Mouse (Mus musculus) erythroblast, embryonic 14.5 days (primary cell): ENCODE results near the gene Fam114a1. TPM values are rescaled to one million over a fixed set of nuclear protein-coding genes. Genes with fewer than 3 reads are reported as not detected.

Experiments used
- H3K27me3 ChIP-seq: 2 replicates; pipeline ENCODE4 v1.6.1; 2012; ENCODE audit warnings: inconsistent platforms; ENCODE audit not compliant: control insufficient read depth
- H3K36me3 ChIP-seq: 2 replicates; pipeline ENCODE4 v1.6.1; 2012; ENCODE audit warnings: mild to moderate bottlenecking, inconsistent platforms; ENCODE audit not compliant: control insufficient read depth
- H3K4me1 ChIP-seq: 2 replicates; pipeline ENCODE4 v1.6.1; 2012; ENCODE audit warnings: inconsistent platforms; ENCODE audit not compliant: control insufficient read depth
- H3K4me3 ChIP-seq: replicated peaks from 2 replicates; pipeline ENCODE3; 2012; ENCODE audit warnings: moderate library complexity, mild to moderate bottlenecking, inconsistent platforms
- H3K9me3 ChIP-seq: 2 replicates; pipeline ENCODE4 v1.6.1; 2012; ENCODE audit warnings: low read length, inconsistent platforms, mixed read lengths; ENCODE audit not compliant: control insufficient read depth
- GATA1 ChIP-seq: IDR thresholded peaks from 2 replicates; pipeline ENCODE4 v1.6.1; 2012; ENCODE audit warnings: low read length, inconsistent platforms, mixed read lengths
- TAL1 ChIP-seq: IDR thresholded peaks from 3 replicates; pipeline ENCODE4 v1.6.1; 2012; ENCODE audit warnings: low read length, inconsistent platforms, mixed read lengths
- polyA plus RNA-seq: library from polyadenylated mRNA; stranded (reverse); fragments of >175 nt; gene quantifications from 2 replicates; pipeline ENCODE4 v1.2.3, GENCODE M21; 2012

Fam114a1 gene
- polyA plus RNA-seq = not detected in 2 replicates

DNA sequence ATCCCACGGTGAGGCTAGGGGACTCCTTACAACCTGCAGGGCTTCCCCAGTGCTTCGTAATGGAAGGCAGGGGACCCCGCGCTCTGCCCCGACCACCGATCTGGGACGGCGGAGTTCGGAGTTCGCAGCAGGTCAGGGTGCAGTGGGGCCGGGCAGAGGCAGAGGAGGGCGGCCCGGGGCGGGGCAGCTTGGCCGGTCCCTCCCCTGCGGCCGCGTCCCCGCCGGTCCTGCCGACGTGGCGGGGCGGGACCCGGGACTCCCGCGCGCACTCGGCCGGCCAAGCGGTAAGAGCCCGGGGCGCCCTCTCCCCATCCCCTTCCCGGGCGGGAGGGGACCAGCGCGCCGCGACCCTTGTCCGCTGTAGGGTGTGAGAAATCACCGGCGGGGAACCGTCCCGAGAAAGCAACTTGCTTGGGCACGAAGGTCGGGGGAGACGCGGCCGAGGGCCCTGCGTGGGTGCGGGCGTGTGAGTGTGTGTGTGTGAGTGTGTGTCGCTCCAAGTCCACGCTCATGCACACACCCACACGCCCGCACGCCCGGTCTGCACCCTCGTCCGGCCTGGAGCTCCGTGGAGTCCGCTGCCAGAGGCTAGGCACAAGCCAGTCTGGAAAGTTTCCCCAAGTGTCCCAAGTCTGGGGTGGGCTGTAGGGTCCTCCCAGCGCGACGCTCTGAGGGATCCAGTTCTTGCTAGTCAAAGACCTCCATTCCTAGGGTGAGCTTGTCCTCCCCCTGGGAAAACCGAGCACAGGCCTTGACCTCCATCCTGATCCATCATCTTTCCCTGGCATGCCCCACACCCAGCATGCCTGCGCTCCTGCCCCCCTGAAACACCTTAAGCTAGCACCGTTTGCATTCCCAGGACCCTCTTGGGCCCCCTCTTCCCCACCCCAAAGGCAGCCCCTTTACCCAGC lies at the start of gene Fam114a1:
TSS of gene Fam114a1 (plus strand) at position 211 of the 911 bp plus-strand sequence.
- Histone ChIP-seq H3K36me3 (no peaks in the 10 kb centered on the region; the same call in 1 of the 2 replicates), H3K4me3 (peak within 1 kb of the TSS; percentile 62), H3K27me3 (peaks cover 25% of the 10 kb centered on the region), H3K9me3 (no peaks in the 10 kb centered on the region), H3K4me1 (peaks cover 17% of the 10 kb centered on the region)
- TF ChIP-seq TAL1 (no peak), GATA1 (no peak)

DNA sequence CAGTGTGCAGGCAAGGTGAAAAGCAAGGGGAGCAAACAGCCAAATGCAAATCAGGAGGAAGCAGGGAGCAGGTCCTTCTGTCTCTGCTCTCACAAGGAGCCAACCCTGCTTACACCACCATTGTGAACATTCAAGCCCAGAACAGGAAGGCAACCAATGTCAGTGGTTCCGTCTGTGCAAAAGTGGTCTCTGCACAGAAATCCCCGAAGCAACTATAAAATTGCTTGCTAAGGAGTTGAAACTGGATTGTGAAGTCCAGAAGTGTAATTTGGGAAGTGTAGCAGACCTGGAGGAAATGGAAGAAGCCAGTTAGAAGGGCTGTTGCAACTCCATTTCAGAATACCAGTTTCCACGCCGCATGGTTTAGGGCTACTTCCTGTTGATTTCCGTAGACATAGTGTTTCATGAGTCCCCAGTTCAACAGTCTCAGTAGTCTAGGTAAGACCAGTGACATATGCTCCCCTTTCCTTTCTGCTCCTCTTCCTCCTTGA lies 46.9 kb upstream of the Fam114a1 start:
- Histone ChIP-seq H3K9me3 (no peaks in the 10 kb centered on the region), H3K36me3 (no peaks in the 10 kb centered on the region), H3K4me3 (no peak overlapping the region), H3K27me3 (no peaks in the 10 kb centered on the region), H3K4me1 (no peaks in the 10 kb centered on the region)
- TF ChIP-seq GATA1 (no peak), TAL1 (no peak)

DNA sequence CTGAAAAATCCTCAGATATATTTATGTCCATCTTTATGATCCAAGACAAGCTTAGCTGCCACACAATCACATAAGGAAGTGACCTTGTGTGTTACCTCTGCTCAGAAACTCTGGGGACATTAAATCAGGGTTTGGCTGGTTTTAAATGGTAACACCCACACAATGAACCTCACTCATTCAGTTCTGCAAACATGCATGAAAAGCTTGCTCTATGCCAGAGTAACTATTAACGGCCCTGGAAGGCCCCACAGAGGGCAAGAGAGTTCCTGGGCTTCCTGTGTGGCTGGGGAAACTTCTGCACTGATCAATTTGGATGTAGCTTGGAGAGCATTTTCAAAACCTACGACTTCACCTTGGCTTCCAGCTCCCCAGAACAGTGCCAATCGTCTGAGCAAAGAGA lies 37.7 kb upstream of the Fam114a1 start:
- no peak overlapping the region for H3K4me3 ChIP-seq
- no peaks in the 10 kb centered on the region for H3K27me3 ChIP-seq
- no peaks in the 10 kb centered on the region for H3K36me3 ChIP-seq
- no peaks in the 10 kb centered on the region for H3K4me1 ChIP-seq
- H3K9me3 ChIP-seq = no peaks in the 10 kb centered on the region
- TF ChIP-seq TAL1 = no peak
- TF ChIP-seq GATA1 = no peak

DNA sequence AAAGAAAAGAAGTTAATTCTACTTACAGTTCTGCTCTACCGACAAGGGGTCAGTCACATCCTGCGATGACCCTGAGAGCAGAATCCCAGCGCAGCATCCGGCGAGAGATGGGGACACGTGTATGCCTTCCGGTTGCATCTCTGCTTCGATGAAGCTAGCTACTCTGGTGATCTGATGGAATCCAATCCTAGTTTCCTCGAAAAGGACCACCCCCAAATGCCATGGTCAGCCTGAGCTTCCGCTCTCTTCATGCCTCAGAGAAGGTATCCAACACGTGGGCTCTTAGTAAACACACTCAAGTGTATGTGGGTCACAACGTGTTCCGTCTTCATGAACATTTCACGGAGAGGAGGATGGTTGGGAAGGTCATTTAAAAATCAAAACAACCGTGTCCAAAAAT lies 37.1 kb upstream of the Fam114a1 start:
- H3K36me3 ChIP-seq = no peaks in the 10 kb centered on the region
- H3K4me1 ChIP-seq = no peaks in the 10 kb centered on the region
- H3K9me3 ChIP-seq = no peaks in the 10 kb centered on the region; the same call in 1 of the 2 replicates
- no peak overlapping the region for H3K4me3 ChIP-seq
- TF ChIP-seq TAL1 (no peak), GATA1 (no peak)
- H3K27me3 ChIP-seq = no peaks in the 10 kb centered on the region

DNA sequence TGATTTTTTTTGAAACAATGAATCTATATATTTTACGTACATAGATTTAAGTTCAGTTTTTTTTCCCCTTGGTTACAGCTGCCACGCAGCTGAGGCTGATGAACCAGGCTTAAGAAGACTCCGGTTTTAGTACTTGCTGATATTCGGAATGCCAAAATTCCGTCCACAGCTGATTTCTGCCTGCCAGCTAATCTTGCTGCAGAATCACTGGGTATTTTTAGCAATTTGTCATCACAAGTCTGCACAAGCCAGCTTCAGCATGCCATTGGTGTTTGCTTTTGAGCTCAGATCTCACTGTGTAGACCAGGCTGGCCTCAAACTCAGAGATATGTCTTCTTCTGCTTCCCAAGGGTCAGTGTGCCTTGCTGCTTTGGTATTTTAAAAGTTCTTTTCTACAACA lies 18.4 kb upstream of the Fam114a1 start:
- TF ChIP-seq GATA1 (no peak), TAL1 (no peak)
- H3K4me1 ChIP-seq = no peaks in the 10 kb centered on the region
- H3K27me3 ChIP-seq = no peaks in the 10 kb centered on the region
- H3K9me3 ChIP-seq = no peaks in the 10 kb centered on the region
- H3K36me3 ChIP-seq = no peaks in the 10 kb centered on the region
- no peak overlapping the region for H3K4me3 ChIP-seq

DNA sequence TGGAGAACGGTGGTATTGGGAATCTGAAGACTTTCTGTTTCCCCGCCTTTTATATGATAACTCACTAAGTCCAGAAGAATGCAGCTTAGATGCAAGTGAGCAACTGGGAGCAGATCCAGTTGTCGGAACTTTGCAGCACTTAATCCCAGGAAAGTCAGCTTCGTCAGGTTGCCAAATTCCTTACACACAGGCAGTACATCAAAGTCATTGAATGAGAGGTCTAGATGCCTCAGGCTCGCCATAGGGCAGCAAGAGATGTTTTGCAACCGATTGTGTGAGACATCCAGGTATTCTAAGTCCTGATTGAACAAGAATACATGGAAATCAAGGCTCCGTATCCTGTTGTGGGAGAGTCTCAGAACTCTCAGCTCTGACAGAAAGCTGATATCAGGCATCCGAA lies 14.9 kb upstream of the Fam114a1 start:
- TF ChIP-seq GATA1 (no peak), TAL1 (no peak)
- Histone ChIP-seq H3K4me1 (peaks cover 2% of the 10 kb centered on the region; the same call in 1 of the 2 replicates), H3K9me3 (no peaks in the 10 kb centered on the region), H3K4me3 (no peak overlapping the region), H3K27me3 (no peaks in the 10 kb centered on the region), H3K36me3 (no peaks in the 10 kb centered on the region)

DNA sequence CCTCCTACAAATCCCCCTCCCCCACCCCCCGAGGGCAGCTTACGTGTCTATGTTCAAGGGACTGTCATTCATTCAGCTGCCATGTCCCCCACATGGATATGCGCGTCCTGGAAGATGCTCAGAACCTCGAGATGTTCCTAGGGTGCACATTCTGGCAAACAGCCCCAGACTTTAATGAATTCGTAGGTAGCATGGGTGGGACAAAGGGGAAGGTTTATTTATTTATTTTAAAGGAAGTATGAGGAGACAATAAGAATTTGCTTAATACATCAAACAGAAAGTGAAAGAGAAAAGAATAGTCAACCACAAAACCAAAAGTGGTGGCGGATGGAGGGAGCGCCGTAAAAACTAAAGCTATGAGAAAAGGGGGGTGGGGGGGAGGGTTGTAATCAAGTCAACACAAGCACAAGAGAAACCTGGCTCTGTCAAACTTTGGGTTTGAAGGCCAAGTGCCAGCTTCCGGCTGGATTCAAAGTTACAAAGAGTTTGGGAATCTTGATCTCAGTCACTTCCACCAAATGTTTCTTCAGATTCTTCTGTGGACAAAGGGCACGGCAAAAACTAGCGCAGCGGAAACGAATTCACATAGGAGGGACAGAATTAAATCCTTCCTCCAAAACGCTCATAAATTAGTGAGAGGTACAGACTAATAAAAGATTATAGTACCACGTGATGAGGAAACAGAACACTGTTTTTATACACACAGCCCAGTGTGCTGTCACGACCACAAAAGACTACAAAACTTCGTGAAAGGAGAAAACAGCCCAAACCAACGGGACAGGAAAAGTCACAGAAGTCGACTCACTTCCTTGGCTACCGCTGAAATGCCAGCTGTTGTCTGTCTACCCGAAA lies 10.7 kb upstream of the Fam114a1 start:
- no peaks in the 10 kb centered on the region for H3K36me3 ChIP-seq
- peak overlapping the region; percentile 57 for H3K4me3 ChIP-seq
- H3K9me3 ChIP-seq = no peaks in the 10 kb centered on the region
- no peak for TF ChIP-seq TAL1
- no peak for TF ChIP-seq GATA1
- peaks cover 5% of the 10 kb centered on the region for H3K27me3 ChIP-seq
- peaks cover 2% of the 10 kb centered on the region; the same call in 1 of the 2 replicates for H3K4me1 ChIP-seq

DNA sequence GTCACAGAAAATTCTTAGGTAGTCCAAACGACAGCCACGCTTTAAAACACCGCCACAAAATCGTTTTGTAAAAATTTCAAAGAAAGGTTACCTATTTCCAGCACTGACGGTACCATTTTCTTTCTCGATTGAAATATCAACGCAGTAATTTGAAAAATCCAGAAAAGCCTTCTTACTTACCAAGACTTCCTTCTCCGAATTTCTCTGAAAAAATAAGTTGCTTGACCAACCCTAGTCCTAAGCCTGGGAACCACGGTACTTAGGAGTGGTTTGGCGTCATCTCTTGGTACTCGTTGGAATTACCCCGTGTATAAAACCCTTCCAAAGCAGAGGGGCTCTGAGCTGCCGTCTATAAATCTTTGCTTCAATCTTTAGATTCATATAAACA lies 10.0 kb upstream of the Fam114a1 start, which contains the start of gene Tlr6:
TSS of gene Tlr6 (minus strand) at position 255 of the 388 bp plus-strand sequence.
- H3K9me3 ChIP-seq = no peaks in the 10 kb centered on the region
- peak within 1 kb of the TSS; percentile 57 for H3K4me3 ChIP-seq
- peaks cover 5% of the 10 kb centered on the region for H3K27me3 ChIP-seq
- peaks cover 2% of the 10 kb centered on the region; the same call in 1 of the 2 replicates for H3K4me1 ChIP-seq
- H3K36me3 ChIP-seq = no peaks in the 10 kb centered on the region
- no peak for TF ChIP-seq TAL1
- TF ChIP-seq GATA1 = no peak
